Mouse (Mus musculus) 416B (cell line): ENCODE measurements around the gene Cfl1.
A peak's percentile ranks its signal among the peaks of the same experiment; 100 is the strongest.

Experiments
- DNase-seq: peaks from one replicate; pipeline ENCODE4 v3.0.0; 2011; ENCODE audit warnings: low read depth

The Cfl1 gene

DNA sequence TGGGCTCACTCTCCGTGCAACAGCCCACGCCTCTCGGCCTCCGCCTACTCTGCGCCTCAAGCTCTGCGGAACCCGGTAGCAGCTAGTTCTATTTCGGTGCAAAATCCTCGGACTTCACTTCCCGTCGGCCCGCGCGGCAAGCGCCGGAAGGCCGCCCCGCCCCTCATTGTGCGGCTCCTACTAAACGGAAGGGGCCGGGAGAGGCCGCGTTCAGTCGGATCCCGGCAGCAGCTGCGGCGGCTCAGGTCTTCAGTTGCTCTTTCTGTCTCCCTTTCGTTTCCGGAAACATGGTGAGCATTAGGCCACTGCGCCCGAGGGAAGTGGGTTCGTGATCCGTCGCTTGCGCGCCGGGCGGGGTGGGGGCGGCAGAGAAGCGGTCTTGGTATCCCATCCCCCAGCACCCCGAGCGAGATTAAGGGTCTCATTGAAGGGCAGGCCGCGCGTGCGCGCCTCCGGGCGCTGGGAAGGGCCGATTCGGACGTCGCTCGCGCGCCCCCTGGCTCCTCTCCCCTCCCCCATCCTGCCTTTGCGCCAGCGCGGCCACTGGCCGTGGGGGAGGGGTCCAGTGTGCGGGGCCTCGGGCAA is at the start of gene Cfl1:
Gene Cfl1, plus strand, starts transcription at position 143 of the 585 bp plus-strand sequence.
- DNase-seq: peak; percentile 97

GRCm38 (mm10) chr19:5444371-5444908 is 45.8 kb upstream of the Cfl1 start:
- DNase-seq: peak; percentile 81

DNA sequence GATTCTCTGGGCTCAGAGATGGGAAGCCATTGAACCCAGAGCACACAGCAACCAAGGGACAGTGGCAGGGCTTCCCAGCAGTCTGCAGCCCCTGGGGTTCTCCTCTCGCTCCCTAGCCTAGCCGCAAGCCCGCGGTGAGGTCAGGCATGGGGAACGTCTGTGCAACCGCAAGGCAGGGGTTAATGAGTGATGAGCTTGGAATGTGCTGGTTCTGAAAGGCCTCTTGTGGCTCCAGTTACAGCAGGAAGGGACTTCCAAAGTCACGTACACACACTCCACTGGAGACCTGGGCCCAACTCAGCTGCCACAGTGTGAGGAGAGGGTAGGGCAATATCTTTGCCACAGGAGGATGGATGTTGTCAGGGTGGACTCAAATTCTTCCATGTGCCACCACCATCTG is 45.3 kb upstream of the Cfl1 start:
- no peak for DNase-seq

DNA sequence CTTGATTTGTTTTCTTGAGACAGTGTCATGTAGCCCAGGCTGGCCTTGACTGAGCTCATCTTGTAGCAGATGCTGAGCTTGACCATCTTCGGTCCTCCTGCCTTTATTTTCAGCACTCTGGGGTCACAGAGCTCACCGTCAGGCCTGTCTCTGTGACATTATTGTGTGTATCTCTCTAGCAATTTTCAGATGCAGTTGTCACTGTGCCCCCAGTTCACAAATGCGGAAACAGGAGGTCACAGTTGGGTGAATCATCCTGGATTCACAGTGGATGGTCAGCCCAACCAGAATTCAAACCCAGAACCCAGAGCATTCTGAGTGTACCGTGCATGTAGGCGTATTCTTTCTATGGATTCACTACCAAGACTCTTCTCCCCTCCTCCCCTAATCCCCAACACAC is 44.5 kb upstream of the Cfl1 start:
- DNase-seq: no peak

DNA sequence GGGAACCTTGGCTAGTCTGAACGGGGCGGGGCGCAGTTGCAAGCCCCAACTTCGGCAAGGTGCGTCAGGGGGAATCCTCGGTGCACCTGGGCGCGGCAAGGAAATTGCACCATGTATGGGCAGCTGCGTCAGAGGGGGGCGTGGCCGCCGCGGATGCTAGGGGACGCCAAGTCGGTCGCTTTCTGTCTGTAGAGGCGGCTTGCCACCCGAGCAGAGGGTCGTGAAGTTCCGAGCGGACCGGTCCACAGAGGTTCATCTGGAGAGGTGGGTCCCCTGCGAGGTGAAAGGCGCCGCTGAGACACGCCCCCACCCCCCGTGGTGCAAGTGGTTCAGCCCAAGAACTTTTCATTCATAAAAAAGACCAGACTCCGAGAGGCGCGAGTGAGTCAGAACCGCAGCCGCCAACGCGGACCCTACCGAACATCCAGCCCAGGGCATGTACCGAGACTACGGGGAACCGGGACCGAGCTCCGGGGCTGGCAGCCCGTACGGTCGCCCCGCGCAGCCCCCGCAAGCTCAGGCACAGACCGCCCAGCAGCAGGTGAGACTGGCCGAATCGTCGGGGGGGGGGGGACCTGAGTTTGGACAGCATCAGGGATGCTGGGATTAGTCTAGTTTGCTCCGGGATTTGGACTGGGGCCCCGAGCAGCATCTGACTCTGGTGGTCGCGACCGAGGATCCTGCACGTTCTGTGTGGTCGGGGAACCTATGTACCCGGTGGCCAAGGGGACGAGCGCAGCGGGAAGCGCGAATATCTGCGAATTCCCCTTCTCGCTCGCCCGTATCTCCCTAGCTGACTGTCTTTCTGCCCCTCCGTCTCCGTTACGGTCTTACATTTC is 42.5 kb upstream of the Cfl1 start, which contains the start of gene Fosl1:
Gene Fosl1, plus strand, starts transcription at position 33 of the 839 bp plus-strand sequence.
- peak; percentile 85 for DNase-seq

- DNase-seq: peak; percentile 84
Measured at GRCm38 (mm10) chr19:5448354-5449150, 41.7 kb upstream of the Cfl1 start.

DNA sequence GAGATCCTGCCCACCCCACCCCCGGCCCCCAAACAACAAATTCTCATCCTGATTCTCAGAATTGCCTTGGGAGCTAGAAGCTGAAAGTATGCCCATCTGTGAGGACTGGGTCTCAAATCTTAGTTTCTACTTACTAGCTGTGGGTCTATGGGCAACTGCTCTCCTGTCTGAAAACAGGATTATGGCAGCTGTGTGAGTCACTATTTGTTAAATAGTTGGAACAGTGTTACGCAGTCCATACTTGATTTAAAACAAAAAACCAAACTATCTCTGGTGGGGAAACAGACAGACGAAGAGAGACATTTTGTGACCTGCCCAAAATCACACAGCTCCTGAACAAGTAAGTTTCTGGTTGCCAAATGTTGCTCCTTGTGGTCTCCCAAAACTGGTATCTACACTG is 40.6 kb upstream of the Cfl1 start:
- DNase-seq: no peak

DNA sequence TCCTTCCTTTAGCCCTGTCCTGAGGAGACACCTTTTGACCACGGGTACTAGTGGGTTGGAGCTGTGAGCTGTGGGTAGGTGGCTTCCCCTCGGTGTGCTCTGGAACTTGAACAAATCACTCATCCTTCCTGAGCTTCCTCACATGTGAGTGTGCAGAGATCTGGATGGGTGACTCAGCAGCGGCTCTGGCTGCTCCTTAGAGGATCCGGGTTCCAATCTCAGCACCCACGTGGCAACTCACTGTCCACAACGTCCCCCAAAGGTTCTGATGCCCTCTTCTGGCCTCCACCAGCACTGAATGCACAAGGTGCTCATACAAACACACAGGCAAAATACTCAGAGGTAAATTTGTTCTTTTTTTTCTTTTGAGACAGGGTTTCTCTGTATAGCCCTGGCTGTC is 38.5 kb upstream of the Cfl1 start:
- DNase-seq: peak; percentile 56

- DNase-seq: no peak
Measured at GRCm38 (mm10) chr19:5455037-5455436, 35.2 kb upstream of the Cfl1 start.

- DNase-seq: no peak
Measured at GRCm38 (mm10) chr19:5455568-5455967, 34.7 kb upstream of the Cfl1 start.

- DNase-seq: peak; percentile 52
Measured at GRCm38 (mm10) chr19:5456241-5456921, 33.9 kb upstream of the Cfl1 start.

GRCm38 (mm10) chr19:5456922-5457745 is 33.1 kb upstream of the Cfl1 start:
- DNase-seq: peak; percentile 91

DNA sequence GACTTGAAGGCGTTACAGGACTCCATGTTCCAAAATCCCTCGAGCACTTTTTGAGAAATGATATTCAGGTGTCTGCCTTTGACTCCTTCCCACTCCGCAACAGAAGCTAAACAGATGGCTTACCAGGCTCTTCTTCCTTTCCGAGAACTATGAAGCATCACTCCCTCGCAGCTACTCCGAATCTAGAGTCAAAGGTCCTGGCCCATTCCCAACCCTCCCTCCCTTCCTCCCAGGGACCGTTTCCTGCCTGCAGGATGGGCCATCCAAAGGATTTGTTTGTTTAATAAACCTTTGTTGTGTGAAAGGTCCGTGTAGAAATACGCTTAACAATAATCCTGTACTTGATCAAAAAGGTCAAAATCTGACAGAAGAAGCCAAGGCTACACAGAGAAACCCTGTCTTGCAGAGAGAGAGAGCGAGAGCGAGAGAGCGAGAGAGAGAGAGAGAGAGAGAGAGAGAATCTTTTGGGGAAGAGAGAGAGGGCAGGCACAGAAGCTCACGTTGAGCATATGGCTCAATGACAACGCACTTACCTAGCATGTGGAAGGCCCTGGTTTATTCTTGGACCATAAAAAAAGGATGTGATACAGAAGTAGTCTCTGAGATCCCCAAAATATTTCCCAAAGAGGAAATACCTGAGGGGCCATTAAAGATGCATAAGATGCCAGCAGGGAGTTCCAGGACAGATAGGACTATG is 32.4 kb upstream of the Cfl1 start, which contains the start of gene Ccdc85b:
Gene Ccdc85b, minus strand, starts transcription at position 149 of the 697 bp plus-strand sequence.
- no peak for DNase-seq

DNA sequence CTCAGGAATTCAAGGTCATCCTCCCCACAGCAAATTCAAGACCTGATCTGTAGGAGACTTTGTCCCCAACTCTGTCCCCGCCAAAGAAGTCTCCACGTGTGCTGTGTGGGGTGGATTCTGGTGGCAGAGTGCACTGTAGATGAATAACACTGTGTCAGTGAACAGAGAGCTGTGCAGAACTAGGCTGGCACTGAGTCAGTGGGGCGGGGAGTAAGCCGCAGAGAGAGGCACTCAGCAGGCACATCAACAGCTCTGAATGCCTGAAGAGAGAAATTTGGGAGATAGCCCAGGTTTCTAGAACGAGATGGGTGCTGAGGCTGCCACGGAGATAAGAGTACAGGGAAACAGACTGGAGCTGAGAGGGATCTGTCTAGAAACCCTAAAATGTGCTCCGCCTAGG is 31.2 kb upstream of the Cfl1 start:
- no peak for DNase-seq

GRCm38 (mm10) chr19:5459896-5460295 is 30.4 kb upstream of the Cfl1 start:
- no peak for DNase-seq

DNA sequence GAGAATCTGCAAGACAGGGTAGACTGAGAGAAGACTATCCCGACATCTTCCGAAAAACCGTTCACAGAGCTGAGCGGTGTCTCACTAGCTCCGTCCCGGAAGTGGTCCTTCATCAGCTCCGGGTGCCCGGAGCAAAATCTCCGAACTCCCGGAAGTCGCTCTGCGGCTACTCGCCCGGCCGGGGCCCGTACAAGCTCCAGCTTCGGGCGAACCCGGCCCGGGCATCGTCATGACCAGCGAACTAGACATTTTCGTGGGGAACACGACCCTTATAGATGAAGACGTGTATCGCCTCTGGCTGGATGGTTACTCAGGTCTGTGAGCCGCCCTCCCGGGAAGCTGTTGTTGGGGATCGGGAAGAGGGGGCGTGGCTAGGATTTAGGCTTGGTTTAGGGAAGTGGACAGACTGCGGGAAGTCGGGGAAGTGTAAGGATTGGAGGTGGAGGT is 29.8 kb upstream of the Cfl1 start, which contains the start of gene Fibp:
Gene Fibp, plus strand, starts transcription at position 151 of the 447 bp plus-strand sequence.
- peak; percentile 94 for DNase-seq

DNA sequence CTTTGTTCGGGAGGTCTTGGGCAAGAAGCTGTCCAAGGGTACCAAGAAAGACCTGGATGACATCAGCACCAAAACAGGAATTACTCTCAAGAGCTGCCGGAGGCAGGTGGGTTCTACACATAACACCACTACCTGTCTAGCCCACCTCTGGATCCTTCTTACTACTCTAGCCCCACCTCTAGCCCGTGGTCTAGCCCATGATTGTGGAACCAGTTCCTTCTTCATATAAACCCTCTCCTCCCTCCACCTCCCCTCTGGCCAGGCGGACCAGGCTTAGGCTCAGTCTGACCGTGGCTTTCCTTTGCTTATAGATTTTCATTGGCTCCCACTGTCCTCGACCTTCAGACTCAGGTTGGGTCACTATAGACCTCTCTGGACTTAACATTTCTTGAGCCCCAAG is 28.8 kb upstream of the Cfl1 start:
- no peak for DNase-seq

DNA sequence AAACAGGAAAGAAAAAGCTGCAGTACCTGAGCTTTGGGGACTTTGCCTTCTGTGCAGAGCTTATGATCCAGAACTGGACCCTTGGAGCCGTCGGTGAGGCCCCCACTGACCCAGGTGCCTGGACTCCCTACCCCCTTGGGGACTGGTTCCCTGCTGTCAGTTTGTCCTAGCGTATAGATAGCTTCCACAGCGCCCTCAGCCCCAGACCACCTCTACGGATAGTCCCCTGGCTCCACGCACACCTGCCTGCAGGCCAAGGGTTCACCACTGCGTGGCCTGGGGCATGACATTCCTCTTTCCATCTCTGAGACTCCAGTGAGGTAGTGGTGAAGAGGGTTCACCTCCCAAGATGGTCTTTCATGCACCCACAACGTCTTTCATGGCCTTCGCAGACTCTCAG is 27.0 kb upstream of the Cfl1 start:
- no peak for DNase-seq

GRCm38 (mm10) chr19:5463791-5464562 is 26.3 kb upstream of the Cfl1 start:
- DNase-seq: peak; percentile 46
